Mouse (Mus musculus): ENCODE results near the gene Fam173b. TPM values are rescaled to one million over a fixed set of nuclear protein-coding genes. Genes with fewer than 3 reads are reported as not detected.

Gene Fam173b
- 14.7 and 18.0 TPM in 2 replicates for polyA plus RNA-seq (2016; fragmentation: Nextera tagmentation; extraction: Ambion mirVana)

DNA sequence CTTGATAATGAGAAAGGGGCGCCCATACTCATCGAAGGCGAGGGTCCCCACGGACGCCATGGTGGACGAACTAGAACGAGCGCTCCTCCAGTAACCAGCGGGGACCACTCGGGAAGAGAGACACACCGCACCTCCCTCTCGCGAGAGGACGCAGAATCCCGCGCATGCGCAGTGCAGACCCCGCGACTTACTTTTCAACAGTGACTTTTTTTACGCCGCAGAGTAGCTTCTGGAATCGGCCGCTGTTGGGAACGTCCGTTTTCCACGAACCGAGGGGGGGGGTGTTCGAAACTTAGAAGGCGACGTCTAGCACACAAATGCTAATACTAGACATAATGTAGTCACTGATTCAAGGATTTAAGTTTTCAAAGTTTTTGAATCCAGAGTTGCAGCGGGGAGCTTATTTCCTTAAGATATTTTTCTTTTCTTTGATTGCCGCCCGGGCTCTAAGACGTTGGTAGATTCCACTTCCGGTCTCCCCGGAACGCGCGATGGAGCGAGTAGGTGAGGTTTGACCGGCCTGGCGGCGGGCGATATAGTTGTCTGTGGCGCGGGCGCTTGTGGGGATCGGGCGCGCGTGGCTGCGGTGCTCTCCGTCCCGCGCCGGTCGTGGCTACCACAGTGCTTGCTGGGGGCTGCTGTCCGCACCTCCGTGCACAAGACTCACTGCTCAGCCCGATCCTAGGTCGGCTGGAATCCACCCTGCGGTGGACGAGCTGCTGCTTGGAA lies at the start of gene Fam173b, which contains the start of gene Cct5:
TSS of gene Fam173b (plus strand) at position 207 of the 729 bp plus-strand sequence.
TSS of gene Cct5 (minus strand) at position 159 of the 729 bp plus-strand sequence.
- DNase-seq (ENCODE audit: low spot score) = peak; percentile 99
- H3K27me3 ChIP-seq (ENCODE audit: low read depth, poor library complexity, severe bottlenecking) = no peaks in the 10 kb centered on the region
- peaks cover 28% of the 10 kb centered on the region for H3K4me1 ChIP-seq
- H3K4me3 ChIP-seq = peak within 1 kb of the TSS; percentile 83
- peaks cover 17% of the 10 kb centered on the region for H3K36me3 ChIP-seq
- H3K27ac ChIP-seq (replicated peaks) = peak within 1 kb of the TSS; percentile 97
- H3K9me3 ChIP-seq (replicated peaks) = no peaks in the 10 kb centered on the region
- WGBS = under 1% methylated on average over 63 of the region's 63 CpGs

DNA sequence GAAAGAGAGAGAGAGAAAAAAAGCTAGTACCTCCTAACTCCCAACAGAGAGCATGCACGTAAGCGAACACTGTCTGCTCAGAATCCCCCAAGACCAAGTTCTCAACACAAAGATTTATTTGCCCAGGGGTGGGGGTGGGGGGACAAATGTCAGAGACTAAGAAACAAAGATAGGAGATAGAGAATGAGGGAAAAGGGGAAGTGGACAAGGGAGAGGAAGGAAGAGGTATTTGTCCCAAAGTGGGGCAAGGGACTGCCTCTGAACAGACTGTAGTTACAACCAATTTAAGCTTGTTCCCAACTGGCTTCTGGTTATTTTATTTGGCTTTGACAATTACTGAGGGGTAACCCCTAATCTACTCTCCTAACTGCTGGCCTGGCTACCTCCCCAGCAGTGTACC lies 46.8 kb upstream of the Fam173b start:
- 90% methylated on average over 2 of the region's 2 CpGs for WGBS
- Histone ChIP-seq H3K4me3 (no peak overlapping the region), H3K27ac (replicated peaks) (no peak overlapping the region), H3K9me3 (replicated peaks) (peaks cover 5% of the 10 kb centered on the region; the same call in 1 of the 2 replicates), H3K27me3 (ENCODE audit: low read depth, poor library complexity, severe bottlenecking) (no peaks in the 10 kb centered on the region), H3K4me1 (no peaks in the 10 kb centered on the region), H3K36me3 (no peaks in the 10 kb centered on the region)
- DNase-seq (ENCODE audit: low spot score) = no peak

DNA sequence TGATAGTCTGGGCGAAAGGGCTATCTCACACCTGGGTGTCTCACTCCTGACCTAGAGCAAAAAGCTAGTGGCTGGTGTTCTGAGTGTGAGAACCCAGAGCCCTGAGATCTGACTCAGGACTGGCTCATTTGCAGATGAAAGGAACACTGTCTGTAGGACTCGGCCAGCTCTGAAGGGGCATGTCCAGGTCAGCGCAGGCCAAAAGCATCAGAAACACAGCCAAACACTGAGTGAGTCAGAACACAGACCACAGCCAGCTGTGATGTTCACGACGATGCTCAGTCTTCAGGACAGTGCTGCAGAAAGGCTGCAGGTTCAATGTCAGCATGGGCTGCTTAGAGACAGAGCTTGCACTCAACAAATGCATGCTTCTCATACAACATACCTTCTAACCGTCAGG lies 40.3 kb upstream of the Fam173b start:
- WGBS = 77% methylated on average over 6 of the region's 6 CpGs
- H3K9me3 ChIP-seq (replicated peaks) = peaks cover 11% of the 10 kb centered on the region; the same call in 1 of the 2 replicates
- H3K27me3 ChIP-seq (ENCODE audit: low read depth, poor library complexity, severe bottlenecking) = no peaks in the 10 kb centered on the region
- no peaks in the 10 kb centered on the region for H3K36me3 ChIP-seq
- DNase-seq (ENCODE audit: low spot score) = no peak
- no peak overlapping the region for H3K4me3 ChIP-seq
- H3K4me1 ChIP-seq = peaks cover 6% of the 10 kb centered on the region; the same call in 1 of the 2 replicates
- no peak overlapping the region for H3K27ac ChIP-seq (replicated peaks)

DNA sequence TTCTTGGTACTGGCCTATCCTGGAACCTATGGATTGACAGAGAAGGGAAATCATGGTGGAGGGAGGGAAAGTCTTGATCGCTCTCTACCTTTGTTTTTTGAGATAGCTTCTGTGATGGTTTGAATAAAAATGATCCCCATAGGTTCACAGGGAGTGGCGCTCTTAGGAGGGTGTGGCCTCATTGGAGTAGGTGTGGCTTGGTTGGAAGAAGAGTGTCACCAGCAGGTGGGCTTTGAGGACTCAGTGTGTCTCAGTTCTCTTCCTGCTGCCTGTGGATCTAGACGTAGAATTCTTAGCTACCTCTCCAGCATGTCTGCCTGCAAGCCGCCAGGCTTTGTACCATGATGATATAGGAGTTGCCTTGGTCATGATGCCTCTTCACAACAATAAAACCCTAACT lies 39.7 kb upstream of the Fam173b start:
- 94% methylated on average over 4 of the region's 4 CpGs for WGBS
- no peak overlapping the region for H3K4me3 ChIP-seq
- peaks cover 11% of the 10 kb centered on the region; the same call in 1 of the 2 replicates for H3K9me3 ChIP-seq (replicated peaks)
- no peaks in the 10 kb centered on the region for H3K27me3 ChIP-seq (ENCODE audit: low read depth, poor library complexity, severe bottlenecking)
- peaks cover 6% of the 10 kb centered on the region; the same call in 1 of the 2 replicates for H3K4me1 ChIP-seq
- DNase-seq (ENCODE audit: low spot score) = no peak
- H3K27ac ChIP-seq (replicated peaks) = no peak overlapping the region
- no peaks in the 10 kb centered on the region for H3K36me3 ChIP-seq

DNA sequence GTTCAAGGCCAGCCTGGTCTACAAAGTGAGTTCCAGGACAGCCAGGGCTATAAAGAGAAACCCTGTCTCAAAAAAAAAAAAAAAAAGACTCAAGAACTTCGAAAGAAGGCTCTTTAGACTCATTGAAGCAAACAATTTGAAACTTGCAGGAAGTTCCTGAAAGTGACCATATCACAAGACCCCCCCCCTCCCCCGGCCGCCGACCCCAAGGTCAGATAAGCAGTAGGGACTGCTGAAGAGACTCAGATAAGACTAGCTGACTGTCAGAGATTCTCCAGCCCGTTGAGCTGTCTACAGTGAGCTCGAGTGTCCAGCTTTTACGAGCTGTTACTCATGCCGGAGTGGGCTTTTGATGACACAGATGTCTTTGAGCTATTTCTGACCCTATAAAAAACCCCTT lies 38.8 kb upstream of the Fam173b start:
- peaks cover 11% of the 10 kb centered on the region; the same call in 1 of the 2 replicates for H3K9me3 ChIP-seq (replicated peaks)
- peaks cover 6% of the 10 kb centered on the region; the same call in 1 of the 2 replicates for H3K4me1 ChIP-seq
- H3K27me3 ChIP-seq (ENCODE audit: low read depth, poor library complexity, severe bottlenecking) = no peaks in the 10 kb centered on the region
- no peak for DNase-seq (ENCODE audit: low spot score)
- no peak overlapping the region for H3K4me3 ChIP-seq
- no peaks in the 10 kb centered on the region for H3K36me3 ChIP-seq
- 89% methylated on average over 8 of the region's 8 CpGs for WGBS
- H3K27ac ChIP-seq (replicated peaks) = no peak overlapping the region

DNA sequence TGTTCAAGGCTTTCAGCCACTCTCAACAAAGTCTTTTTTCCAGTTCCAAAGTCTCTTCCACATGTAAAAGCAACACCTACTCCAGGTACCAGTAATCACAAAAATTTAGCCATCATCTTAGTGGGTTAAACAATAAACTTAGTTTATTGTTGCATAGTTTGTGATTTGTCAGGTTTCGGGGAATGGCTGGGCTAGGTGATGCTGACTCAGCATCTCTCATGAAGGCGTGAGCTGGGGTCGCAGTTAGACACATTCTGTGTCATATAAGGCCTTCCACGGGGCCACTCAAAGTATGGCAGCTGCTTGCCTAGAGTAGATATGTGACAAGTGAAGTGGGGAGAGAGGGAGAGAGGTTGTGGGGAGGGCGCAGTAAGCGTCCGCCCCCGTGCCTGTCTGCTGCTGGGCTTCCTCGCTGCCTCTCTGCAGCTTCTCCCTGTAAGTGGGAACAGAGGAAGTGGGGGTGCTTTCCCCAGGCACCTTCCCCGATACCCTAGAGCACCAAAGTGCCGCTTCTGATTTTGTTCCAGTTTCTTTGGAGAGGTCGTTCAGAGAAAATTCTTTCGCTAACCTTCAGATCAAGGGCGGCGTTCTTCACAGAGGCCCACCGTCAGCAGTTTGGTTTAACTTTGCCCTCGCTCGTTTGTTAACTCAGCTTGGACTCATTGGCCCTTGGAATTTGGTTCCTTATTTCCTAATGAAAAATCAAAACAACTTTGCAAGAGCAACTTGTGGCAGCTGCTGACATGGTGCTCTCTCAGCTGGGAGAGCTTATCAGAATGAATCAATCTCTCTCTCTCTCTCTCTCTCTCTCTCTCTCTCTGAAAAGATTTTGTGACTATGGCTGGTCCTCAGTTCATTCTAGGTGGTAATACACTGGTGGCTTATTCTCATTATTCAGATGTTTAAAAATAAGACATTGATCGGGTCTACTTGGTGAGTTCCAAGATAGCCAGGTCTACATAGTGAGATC lies 37.8 kb upstream of the Fam173b start:
- Histone ChIP-seq H3K4me1 (peaks cover 12% of the 10 kb centered on the region), H3K27ac (replicated peaks) (no peak overlapping the region), H3K27me3 (ENCODE audit: low read depth, poor library complexity, severe bottlenecking) (no peaks in the 10 kb centered on the region), H3K9me3 (replicated peaks) (peaks cover 11% of the 10 kb centered on the region; the same call in 1 of the 2 replicates), H3K4me3 (no peak overlapping the region), H3K36me3 (no peaks in the 10 kb centered on the region)
- WGBS = 74% methylated on average over 19 of the region's 19 CpGs
- no peak for DNase-seq (ENCODE audit: low spot score)

DNA sequence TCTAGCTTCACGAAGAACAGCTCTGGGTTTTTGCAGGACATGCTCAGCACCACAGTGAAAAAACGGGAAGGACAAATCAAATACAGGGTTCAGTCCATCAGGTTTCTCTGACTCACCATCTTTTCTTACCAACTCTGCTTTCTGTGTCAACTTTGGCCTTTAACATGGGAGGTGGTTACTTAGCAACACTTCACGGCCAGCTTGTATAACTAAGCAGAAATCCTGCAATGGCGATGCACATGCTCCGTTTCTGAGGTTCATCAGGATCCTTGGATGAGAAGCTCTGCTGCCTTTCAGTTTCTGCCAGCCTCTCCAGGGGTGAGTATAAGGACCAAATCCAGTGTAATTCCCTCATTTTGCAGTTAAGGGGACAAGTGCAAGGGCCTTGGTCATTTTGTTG lies 36.5 kb upstream of the Fam173b start, which contains the start of gene Cmbl:
TSS of gene Cmbl (plus strand) at position 206 of the 400 bp plus-strand sequence.
- Histone ChIP-seq H3K27ac (replicated peaks) (no peak within 1 kb of the TSS), H3K27me3 (ENCODE audit: low read depth, poor library complexity, severe bottlenecking) (no peaks in the 10 kb centered on the region), H3K4me1 (peaks cover 12% of the 10 kb centered on the region), H3K36me3 (no peaks in the 10 kb centered on the region), H3K4me3 (no peak within 1 kb of the TSS), H3K9me3 (replicated peaks) (peaks cover 2% of the 10 kb centered on the region; the same call in 1 of the 2 replicates)
- WGBS = 80% methylated on average over 5 of the region's 5 CpGs
- no peak for DNase-seq (ENCODE audit: low spot score)

DNA sequence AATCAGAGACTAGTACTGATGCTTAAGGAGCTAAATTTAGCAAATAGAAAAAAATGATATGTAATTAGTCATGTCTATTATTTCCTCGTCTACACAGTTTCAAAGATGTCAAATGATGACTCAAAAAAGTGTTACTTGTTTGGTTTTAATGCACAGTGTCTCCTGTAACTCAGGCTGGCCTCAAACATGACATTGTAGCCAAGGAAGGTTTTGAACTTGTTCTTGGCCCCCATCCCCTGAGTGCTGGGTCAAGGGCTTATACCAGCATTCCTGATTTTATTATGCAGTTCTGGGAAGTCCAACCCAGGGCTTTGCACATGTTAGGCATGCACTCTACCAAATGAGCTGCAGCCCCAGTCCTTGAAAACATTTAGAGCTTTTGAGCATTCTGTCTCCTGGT lies 35.9 kb upstream of the Fam173b start:
- peaks cover 12% of the 10 kb centered on the region for H3K4me1 ChIP-seq
- no peak for DNase-seq (ENCODE audit: low spot score)
- no peaks in the 10 kb centered on the region for H3K27me3 ChIP-seq (ENCODE audit: low read depth, poor library complexity, severe bottlenecking)
- no peaks in the 10 kb centered on the region for H3K36me3 ChIP-seq
- no peak overlapping the region for H3K27ac ChIP-seq (replicated peaks)
- WGBS = 73% methylated on average over 1 of the region's 1 CpGs
- no peak overlapping the region for H3K4me3 ChIP-seq
- no peaks in the 10 kb centered on the region for H3K9me3 ChIP-seq (replicated peaks)

DNA sequence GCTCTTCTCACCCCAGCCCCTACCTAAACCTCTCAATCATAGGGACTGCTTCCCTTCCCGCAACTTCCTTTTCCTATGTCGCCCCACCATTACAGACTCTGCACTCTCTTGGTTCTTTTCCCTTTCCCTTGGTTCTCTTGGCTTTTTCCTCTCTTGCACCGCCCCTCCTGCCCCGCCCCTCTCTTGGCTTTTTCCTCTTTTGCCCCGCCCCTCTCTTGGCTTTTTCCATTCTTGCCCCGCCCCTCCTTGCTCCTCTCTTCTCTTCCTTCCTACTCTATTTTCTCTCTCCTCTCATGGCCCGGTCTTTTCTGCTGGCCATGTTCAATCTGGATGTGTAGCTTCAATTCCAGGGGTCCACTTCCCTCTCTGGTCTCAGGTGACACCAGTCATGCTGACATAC lies 34.2 kb upstream of the Fam173b start:
- Histone ChIP-seq H3K36me3 (no peaks in the 10 kb centered on the region), H3K9me3 (replicated peaks) (no peaks in the 10 kb centered on the region), H3K27me3 (ENCODE audit: low read depth, poor library complexity, severe bottlenecking) (no peaks in the 10 kb centered on the region), H3K4me1 (peaks cover 12% of the 10 kb centered on the region), H3K27ac (replicated peaks) (no peak overlapping the region), H3K4me3 (no peak overlapping the region)
- 59% methylated on average over 7 of the region's 7 CpGs for WGBS
- DNase-seq (ENCODE audit: low spot score) = no peak

DNA sequence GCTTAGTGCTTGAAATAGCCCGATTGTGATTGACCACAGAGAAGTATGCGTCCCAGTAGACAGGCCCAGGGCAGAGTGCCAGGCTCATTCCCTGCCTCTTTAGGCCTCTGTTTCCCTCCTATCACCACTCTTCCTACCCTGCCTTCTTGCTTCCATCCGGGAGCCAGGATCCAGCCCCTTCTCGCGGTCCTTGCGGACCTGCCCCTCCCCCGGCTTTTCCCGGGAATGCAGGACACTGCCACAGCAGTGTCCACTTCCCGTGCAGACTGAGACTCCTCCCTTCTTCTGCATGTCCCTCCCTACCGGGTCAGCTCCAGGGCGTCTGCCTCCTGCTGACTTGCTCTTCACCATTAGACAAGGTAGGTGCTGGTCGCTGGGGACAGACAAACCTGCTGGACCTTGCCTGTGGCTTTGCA lies 33.1 kb upstream of the Fam173b start:
- H3K9me3 ChIP-seq (replicated peaks) = no peaks in the 10 kb centered on the region
- 0 out of 2 replicates have a peak overlapping the region, but pooled peaks have one; percentile 2 for H3K4me3 ChIP-seq
- no peaks in the 10 kb centered on the region for H3K36me3 ChIP-seq
- H3K27ac ChIP-seq (replicated peaks) = peak overlapping the region; percentile 49
- peaks cover 12% of the 10 kb centered on the region for H3K4me1 ChIP-seq
- H3K27me3 ChIP-seq (ENCODE audit: low read depth, poor library complexity, severe bottlenecking) = no peaks in the 10 kb centered on the region
- 23% methylated on average over 12 of the region's 12 CpGs for WGBS
- DNase-seq (ENCODE audit: low spot score) = peak; percentile 31

DNA sequence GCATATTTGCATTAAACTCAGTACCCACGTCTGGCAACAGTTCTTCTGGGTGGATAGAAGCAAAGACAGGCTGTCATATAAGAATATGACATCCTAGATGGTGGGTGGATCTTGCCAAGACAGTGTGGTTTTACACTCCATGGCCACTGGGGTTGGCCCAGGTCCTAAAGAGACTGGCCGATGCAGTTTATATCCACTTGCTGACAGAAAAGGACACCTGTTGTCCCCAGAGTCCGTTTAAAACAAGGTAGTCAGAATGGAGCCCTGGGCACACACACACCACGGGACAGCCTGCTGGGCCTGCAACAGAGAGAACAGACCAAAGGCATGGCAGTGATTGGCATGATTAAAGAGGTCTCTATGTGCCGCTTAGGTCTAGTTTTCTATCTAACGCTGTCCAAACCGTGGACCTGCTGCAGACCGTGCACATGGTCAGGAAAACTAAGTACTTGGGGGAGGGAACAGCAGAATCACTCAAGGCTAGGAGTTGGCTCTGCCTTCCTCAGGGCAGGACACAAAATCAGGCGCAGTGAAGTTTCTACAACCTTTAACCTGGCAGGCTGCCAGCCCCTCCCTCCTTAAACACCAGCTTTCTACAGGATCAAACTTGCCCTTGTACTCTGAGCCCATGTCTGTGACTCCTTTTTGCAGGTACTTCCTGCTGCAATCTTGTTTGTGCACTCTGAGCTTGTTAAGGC lies 32.2 kb upstream of the Fam173b start:
- H3K27me3 ChIP-seq (ENCODE audit: low read depth, poor library complexity, severe bottlenecking) = no peaks in the 10 kb centered on the region
- H3K36me3 ChIP-seq = no peaks in the 10 kb centered on the region
- no peaks in the 10 kb centered on the region for H3K9me3 ChIP-seq (replicated peaks)
- no peak overlapping the region for H3K4me3 ChIP-seq
- 86% methylated on average over 9 of the region's 9 CpGs for WGBS
- no peak overlapping the region for H3K27ac ChIP-seq (replicated peaks)
- H3K4me1 ChIP-seq = peaks cover 12% of the 10 kb centered on the region
- DNase-seq (ENCODE audit: low spot score) = no peak

DNA sequence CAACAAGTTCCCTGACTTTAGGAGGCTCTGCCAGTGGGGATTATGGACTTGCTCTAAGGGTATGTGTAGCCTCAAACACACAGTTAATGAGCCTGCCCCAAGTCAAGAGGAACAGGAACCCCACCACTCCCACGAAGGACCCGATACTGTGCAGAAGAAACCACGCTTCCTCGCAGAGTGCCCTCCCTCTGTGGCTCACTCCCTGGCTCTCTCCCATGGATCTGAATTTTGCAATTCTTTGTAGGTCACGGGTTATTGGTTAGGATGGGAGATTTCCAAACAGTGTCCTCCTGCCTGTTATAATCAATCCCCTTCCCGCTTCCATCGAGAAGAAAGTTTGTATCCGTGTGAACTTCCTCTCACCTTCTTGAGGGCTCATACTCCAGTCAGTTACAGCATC lies 30.7 kb upstream of the Fam173b start:
- H3K27me3 ChIP-seq (ENCODE audit: low read depth, poor library complexity, severe bottlenecking) = no peaks in the 10 kb centered on the region
- no peak overlapping the region for H3K4me3 ChIP-seq
- WGBS = 90% methylated on average over 8 of the region's 8 CpGs
- peaks cover 7% of the 10 kb centered on the region for H3K4me1 ChIP-seq
- no peaks in the 10 kb centered on the region for H3K36me3 ChIP-seq
- DNase-seq (ENCODE audit: low spot score) = no peak
- H3K9me3 ChIP-seq (replicated peaks) = no peaks in the 10 kb centered on the region
- no peak overlapping the region for H3K27ac ChIP-seq (replicated peaks)
